Mouse (Mus musculus): ENCODE measurements around the gene Hs3st6. TPM values are rescaled to one million over a fixed set of nuclear protein-coding genes. Genes with fewer than 3 reads are reported as not detected.
A peak's percentile ranks its signal among the peaks of the same experiment; 100 is the strongest.
"Not testable (repeated sequence)": the region's sequence is repeated elsewhere in the genome, so short reads cannot be mapped to it uniquely, and the experiment has no call there.

Gene Hs3st6
- 0.43 and 0.51 TPM in 2 replicates for polyA plus RNA-seq (2016; fragmentation: Nextera tagmentation; extraction: Ambion mirVana)

GRCm38 (mm10) chr17:24752415-24753394 is at the start of gene Hs3st6:
Gene Hs3st6, plus strand, starts transcription at chr17:24752988.
- H3K9me3 ChIP-seq (replicated peaks) = no peaks in the 10 kb centered on the region
- peaks cover 20% of the 10 kb centered on the region for H3K4me1 ChIP-seq
- under 1% methylated on average over 78 of the region's 82 CpGs for WGBS
- H3K4me3 ChIP-seq = peak within 1 kb of the TSS; percentile 72
- H3K27me3 ChIP-seq (ENCODE audit: low read depth, poor library complexity, severe bottlenecking) = peaks cover 86% of the 10 kb centered on the region
- no peaks in the 10 kb centered on the region for H3K36me3 ChIP-seq
- H3K27ac ChIP-seq (replicated peaks) = 0 out of 2 replicates have a peak within 1 kb of the TSS, but pooled peaks have one; percentile 33
- peak; percentile 71 for DNase-seq (ENCODE audit: low spot score)

DNA sequence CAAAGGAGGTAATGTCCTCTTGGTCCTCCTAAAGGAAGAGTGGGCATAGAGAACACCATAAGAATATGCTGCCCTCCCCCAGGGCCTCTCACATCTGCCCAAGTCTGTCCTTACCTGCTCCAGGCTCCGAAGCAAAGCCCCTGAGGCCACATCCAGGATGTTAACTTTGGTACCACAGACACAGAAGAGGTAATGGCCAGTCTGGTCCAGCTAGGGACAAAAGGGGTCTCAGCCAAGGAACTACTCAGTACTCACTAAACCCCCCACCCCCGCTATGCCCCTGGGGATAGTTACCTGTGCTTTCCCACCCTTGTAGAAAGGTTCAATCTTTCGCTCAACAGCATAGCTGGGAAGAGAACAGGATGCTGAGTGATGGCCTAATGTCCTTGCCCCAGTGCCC is 47.0 kb upstream of the Hs3st6 start:
- Histone ChIP-seq H3K4me3 (peak overlapping the region; percentile 89), H3K36me3 (peaks cover 52% of the 10 kb centered on the region), H3K27me3 (ENCODE audit: low read depth, poor library complexity, severe bottlenecking) (no peaks in the 10 kb centered on the region), H3K9me3 (replicated peaks) (no peaks in the 10 kb centered on the region), H3K4me1 (peaks cover 22% of the 10 kb centered on the region), H3K27ac (replicated peaks) (no peak overlapping the region)
- WGBS = 91% methylated on average over 3 of the region's 3 CpGs
- no peak for DNase-seq (ENCODE audit: low spot score)

- Histone ChIP-seq H3K4me3 (peak within 1 kb of the TSS; percentile 89), H3K27me3 (ENCODE audit: low read depth, poor library complexity, severe bottlenecking) (no peaks in the 10 kb centered on the region), H3K4me1 (peaks cover 22% of the 10 kb centered on the region), H3K9me3 (replicated peaks) (no peaks in the 10 kb centered on the region), H3K27ac (replicated peaks) (peak within 1 kb of the TSS; percentile 87), H3K36me3 (peaks cover 39% of the 10 kb centered on the region)
- 4% methylated on average over 32 of the region's 32 CpGs for WGBS
- peak; percentile 94 for DNase-seq (ENCODE audit: low spot score)
These were observed 45.6 kb upstream of the Hs3st6 start, which contains the start of gene Tbl3 for GRCm38 (mm10) chr17:24706982-24707800. Gene Tbl3, minus strand, starts transcription at chr17:24707660.

DNA sequence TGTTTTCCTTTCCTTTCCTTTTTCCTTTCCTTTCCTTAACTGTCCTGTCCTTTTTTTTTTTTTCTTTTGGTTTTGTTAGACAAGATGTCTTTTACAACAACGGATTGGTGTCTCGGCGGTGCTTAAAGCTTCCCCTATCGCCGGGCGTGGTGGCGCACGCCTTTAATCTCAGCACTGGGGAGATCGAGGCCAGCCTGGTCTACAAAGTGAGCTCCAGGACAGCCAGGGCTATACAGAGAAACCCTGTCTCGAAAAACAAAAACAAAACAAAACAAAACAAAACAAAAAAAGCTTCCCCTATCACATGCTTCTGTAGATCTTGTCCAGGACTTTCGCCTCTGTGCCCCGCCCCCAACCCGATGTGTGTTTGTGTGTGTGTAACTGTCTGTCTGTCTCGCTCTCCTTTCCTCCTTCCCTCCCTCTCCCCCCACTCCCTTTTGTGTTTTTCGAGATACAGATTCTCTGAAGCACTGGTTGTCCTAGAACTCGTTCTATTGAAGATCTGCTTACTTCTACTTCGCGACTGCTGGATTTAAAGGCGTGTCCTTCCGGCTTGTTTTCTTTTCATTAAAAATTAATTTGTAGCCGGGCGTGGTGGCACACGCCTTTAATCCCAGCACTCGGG is 44.9 kb upstream of the Hs3st6 start:
- peaks cover 22% of the 10 kb centered on the region for H3K4me1 ChIP-seq
- 7% methylated on average over 24 of the region's 24 CpGs for WGBS
- H3K27ac ChIP-seq (replicated peaks) = peak overlapping the region; percentile 87
- H3K27me3 ChIP-seq (ENCODE audit: low read depth, poor library complexity, severe bottlenecking) = no peaks in the 10 kb centered on the region
- peaks cover 31% of the 10 kb centered on the region for H3K36me3 ChIP-seq
- DNase-seq (ENCODE audit: low spot score) = no peak
- no peaks in the 10 kb centered on the region for H3K9me3 ChIP-seq (replicated peaks)
- H3K4me3 ChIP-seq = peak overlapping the region; percentile 89

DNA sequence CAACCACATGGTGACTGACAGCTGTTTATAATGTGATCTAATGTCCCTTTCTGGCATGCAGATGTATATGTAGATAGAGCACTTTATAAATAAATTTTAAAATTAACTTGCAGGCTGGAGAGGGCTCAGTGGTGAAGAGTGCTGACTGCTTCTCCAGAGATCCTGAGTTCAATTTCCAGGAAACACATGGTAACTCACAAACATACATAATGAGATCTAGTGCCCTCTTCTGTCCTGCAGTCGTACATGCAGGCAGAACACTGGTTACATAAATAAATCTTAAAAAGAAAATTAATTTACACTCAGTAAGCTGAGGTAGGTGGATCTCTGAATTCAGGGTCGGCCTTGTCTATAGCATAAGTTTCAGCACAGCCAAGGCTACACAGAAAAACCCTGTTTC is 44.1 kb upstream of the Hs3st6 start:
- WGBS = 43% methylated on average over 2 of the region's 2 CpGs

DNA sequence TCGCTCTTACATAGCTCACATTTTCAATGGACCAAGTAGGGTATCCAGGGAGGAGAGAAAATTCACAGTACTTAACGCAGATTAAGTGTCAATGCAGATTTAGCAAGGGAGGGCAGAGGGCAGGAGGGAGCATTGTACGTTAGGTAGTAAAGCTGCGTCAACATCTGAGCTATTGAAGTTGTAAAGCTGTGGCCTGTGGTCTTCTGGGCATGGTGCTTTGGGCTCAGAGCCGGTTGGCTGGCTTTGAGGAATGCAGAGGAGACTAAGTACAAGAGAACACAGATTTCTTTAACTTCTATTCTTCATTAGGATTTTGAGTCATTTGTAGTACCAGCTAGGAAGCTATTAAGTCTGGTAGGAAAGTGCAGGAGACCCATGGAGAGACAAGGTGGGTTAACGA is 37.2 kb upstream of the Hs3st6 start:
- H3K27ac ChIP-seq (replicated peaks) = no peak overlapping the region
- H3K27me3 ChIP-seq (ENCODE audit: low read depth, poor library complexity, severe bottlenecking) = no peaks in the 10 kb centered on the region
- WGBS = 25% methylated on average over 6 of the region's 6 CpGs
- H3K4me3 ChIP-seq = no peak overlapping the region
- peaks cover 20% of the 10 kb centered on the region for H3K4me1 ChIP-seq
- no peaks in the 10 kb centered on the region for H3K9me3 ChIP-seq (replicated peaks)
- peaks cover 31% of the 10 kb centered on the region for H3K36me3 ChIP-seq
- no peak for DNase-seq (ENCODE audit: low spot score)

More for the DNA sequence above, 44.1 kb upstream of the Hs3st6 start:
- Histone ChIP-seq H3K27me3 (ENCODE audit: low read depth, poor library complexity, severe bottlenecking) (no peaks in the 10 kb centered on the region), H3K9me3 (replicated peaks) (no peaks in the 10 kb centered on the region), H3K4me3 (no peak overlapping the region), H3K4me1 (peaks cover 22% of the 10 kb centered on the region), H3K36me3 (peaks cover 25% of the 10 kb centered on the region), H3K27ac (replicated peaks) (no peak overlapping the region)
- no peak for DNase-seq (ENCODE audit: low spot score)

GRCm38 (mm10) chr17:24716166-24716682 is 36.6 kb upstream of the Hs3st6 start:
- no peaks in the 10 kb centered on the region for H3K27me3 ChIP-seq (ENCODE audit: low read depth, poor library complexity, severe bottlenecking)
- no peak overlapping the region for H3K27ac ChIP-seq (replicated peaks)
- peaks cover 37% of the 10 kb centered on the region for H3K36me3 ChIP-seq
- H3K9me3 ChIP-seq (replicated peaks) = no peaks in the 10 kb centered on the region
- no peak for DNase-seq (ENCODE audit: low spot score)
- peaks cover 25% of the 10 kb centered on the region for H3K4me1 ChIP-seq
- WGBS = 95% methylated on average over 15 of the region's 15 CpGs
- no peak overlapping the region for H3K4me3 ChIP-seq

DNA sequence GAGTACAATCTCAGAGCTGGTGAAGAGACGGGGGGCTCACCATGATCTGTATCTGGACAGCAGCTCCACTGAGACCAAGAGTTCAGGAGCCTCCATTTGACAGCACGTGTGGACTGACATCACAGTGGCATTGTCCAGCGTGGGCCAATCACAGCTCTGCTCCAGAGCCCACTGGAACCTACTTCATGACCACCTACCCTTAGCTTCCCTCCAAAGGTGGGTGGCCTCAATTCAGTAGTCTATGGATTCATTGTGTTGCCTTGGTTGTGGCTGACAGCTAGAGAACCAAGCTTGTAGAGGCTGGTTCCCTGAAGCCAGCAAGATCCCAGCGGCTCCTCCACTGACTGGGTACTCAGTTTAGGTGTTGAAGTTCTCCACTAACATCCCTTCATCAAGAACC is 34.8 kb upstream of the Hs3st6 start, which contains the start of the genes Rnf151 and Rps2:
Rnf151 (minus strand) TSS at position 121 of the 400 bp plus-strand sequence.
Rps2 (plus strand) TSS at position 174 of the 400 bp plus-strand sequence.
- Histone ChIP-seq H3K36me3 (peaks cover 52% of the 10 kb centered on the region), H3K27ac (replicated peaks) (no peak within 1 kb of the TSS), H3K4me1 (peaks cover 42% of the 10 kb centered on the region), H3K27me3 (ENCODE audit: low read depth, poor library complexity, severe bottlenecking) (no peaks in the 10 kb centered on the region), H3K9me3 (replicated peaks) (no peaks in the 10 kb centered on the region), H3K4me3 (peak within 1 kb of the TSS; percentile 77)
- 88% methylated on average over 4 of the region's 4 CpGs for WGBS
- DNase-seq (ENCODE audit: low spot score) = no peak

DNA sequence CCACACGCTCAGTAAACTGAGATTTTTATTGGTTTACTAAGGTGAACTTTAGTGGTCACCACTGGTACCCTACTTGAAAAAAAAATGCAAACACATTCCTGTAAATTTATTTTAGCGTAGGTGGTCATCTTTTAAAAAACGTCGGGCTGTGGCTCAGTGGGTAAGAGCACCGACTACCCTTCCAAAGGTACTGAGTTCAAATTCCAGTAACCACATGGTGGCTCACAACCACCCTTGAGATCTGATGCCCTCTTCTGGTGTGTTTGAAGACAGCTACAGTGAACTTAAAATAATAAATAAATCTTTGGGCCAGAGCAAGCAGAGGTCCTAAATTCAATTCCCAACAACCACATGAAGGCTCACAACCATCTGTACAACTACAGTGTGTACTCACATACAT is 33.9 kb upstream of the Hs3st6 start:
- peaks cover 52% of the 10 kb centered on the region for H3K36me3 ChIP-seq
- not testable (repeated sequence) for H3K27me3 ChIP-seq (ENCODE audit: low read depth, poor library complexity, severe bottlenecking); H3K9me3 ChIP-seq (replicated peaks); DNase-seq (ENCODE audit: low spot score)
- 67% methylated on average over 5 of the region's 5 CpGs for WGBS
- H3K4me1 ChIP-seq = peaks cover 52% of the 10 kb centered on the region
- H3K4me3 ChIP-seq = peak overlapping the region; percentile 77
- peak overlapping the region; percentile 94 for H3K27ac ChIP-seq (replicated peaks)

GRCm38 (mm10) chr17:24719494-24720222 is 33.1 kb upstream of the Hs3st6 start:
- WGBS = under 1% methylated on average over 61 of the region's 61 CpGs
- DNase-seq (ENCODE audit: low spot score) = peak; percentile 99
- Histone ChIP-seq H3K27me3 (ENCODE audit: low read depth, poor library complexity, severe bottlenecking) (no peaks in the 10 kb centered on the region), H3K27ac (replicated peaks) (peak overlapping the region; percentile 94), H3K36me3 (peaks cover 52% of the 10 kb centered on the region), H3K4me3 (peak overlapping the region; percentile 77), H3K4me1 (peaks cover 55% of the 10 kb centered on the region), H3K9me3 (replicated peaks) (no peaks in the 10 kb centered on the region)

DNA sequence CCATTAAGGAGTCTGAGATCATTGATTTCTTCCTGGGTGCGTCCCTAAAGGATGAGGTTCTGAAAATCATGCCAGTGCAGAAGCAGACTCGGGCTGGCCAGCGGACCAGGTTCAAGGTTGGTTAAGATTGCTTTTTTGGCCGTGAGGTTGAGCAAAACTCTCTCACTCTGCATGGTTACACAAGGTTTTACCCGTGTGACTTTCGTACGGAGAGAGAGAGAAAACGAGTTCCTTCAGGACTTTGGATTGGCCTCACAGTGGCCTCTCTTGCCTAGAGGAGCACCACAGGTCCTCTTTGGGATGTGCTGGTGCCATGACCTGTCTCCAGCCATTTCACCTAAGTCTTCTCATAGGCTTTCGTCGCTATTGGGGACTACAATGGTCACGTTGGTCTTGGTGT is 32.2 kb upstream of the Hs3st6 start:
- peak overlapping the region; percentile 77 for H3K4me3 ChIP-seq
- H3K9me3 ChIP-seq (replicated peaks); H3K27me3 ChIP-seq (ENCODE audit: low read depth, poor library complexity, severe bottlenecking); DNase-seq (ENCODE audit: low spot score): not testable (repeated sequence)
- peaks cover 55% of the 10 kb centered on the region for H3K4me1 ChIP-seq
- H3K36me3 ChIP-seq = peaks cover 52% of the 10 kb centered on the region
- 3% methylated on average over 11 of the region's 11 CpGs for WGBS
- H3K27ac ChIP-seq (replicated peaks) = peak overlapping the region; percentile 94
